ENCODE assay signal across 9 mouse cellular contexts in genomic region chr9:48737911-48738310, GRCm38 (mm10).
DNase-seq lines count a peak whose midpoint lies in the region; ATAC-seq and TF ChIP-seq lines count a peak whose summit lies in the region.
"Had no signal": no experiment of that assay in that cellular context is flagged by ENCODE, and none has a peak within 500 bp of the region (broad histone marks: within the 10 kb centered on the region; RNA-seq: fewer than 3 reads in every experiment).

No protein-coding gene starts in this region.

- 45% methylated on average over 2 of the region's 2 CpGs for WGBS in heart, embryonic 13.5 days
- WGBS in neural tube, embryonic 12.5 days = 23% methylated on average over 2 of the region's 2 CpGs
- WGBS in intestine, postnatal 0 days = 29% methylated on average over 2 of the region's 2 CpGs

- no peak for TF ChIP-seq CTCF in intestine, postnatal 0 days (IDR thresholded peaks at IDR 0.05; ENCODE audit: low read depth)

- no peak for ATAC-seq in heart, embryonic 13.5 days (ENCODE audit: extremely low read depth, insufficient number of reproducible peaks, low FRiP score, low TSS enrichment)
- no peak for ATAC-seq in neural tube, embryonic 12.5 days (ENCODE audit: low FRiP score, low read depth)
- no peak for ATAC-seq in intestine, postnatal 0 days

- H3K27me3 ChIP-seq in heart, embryonic 13.5 days (replicated peaks) = 0 out of 2 replicates have a peak, but pooled peaks cover 4% of the 10 kb centered on the region
- no peaks in the 10 kb centered on the region for H3K27me3 ChIP-seq in neural tube, embryonic 12.5 days (replicated peaks)
- H3K27me3 ChIP-seq in intestine, postnatal 0 days (replicated peaks; ENCODE audit: control insufficient read depth, insufficient read depth, low read length) = no peaks in the 10 kb centered on the region

- no peaks in the 10 kb centered on the region for H3K36me3 ChIP-seq in heart, embryonic 13.5 days
- no peaks in the 10 kb centered on the region for H3K36me3 ChIP-seq in neural tube, embryonic 12.5 days
- no peaks in the 10 kb centered on the region for H3K36me3 ChIP-seq in intestine, postnatal 0 days (ENCODE audit: control insufficient read depth, insufficient read depth)

- H3K27ac ChIP-seq in heart, embryonic 13.5 days (replicated peaks) = peak overlapping the region; percentile 48
- no peak overlapping the region for H3K27ac ChIP-seq in neural tube, embryonic 12.5 days
- peak overlapping the region; percentile 73; the same call in 1 of the 2 replicates for H3K27ac ChIP-seq in intestine, postnatal 0 days (ENCODE audit: low read depth, low read length)
- H3K27ac ChIP-seq: liver, embryonic 14.5 days had no signal

- 0 out of 2 replicates have a peak overlapping the region, but pooled peaks have one; percentile 22 for H3K4me3 ChIP-seq in heart, embryonic 13.5 days
- H3K4me3 ChIP-seq in neural tube, embryonic 12.5 days = no peak overlapping the region
- no peak overlapping the region for H3K4me3 ChIP-seq in intestine, postnatal 0 days (ENCODE audit: low read depth, low read length)

- intact Hi-C loops in heart, postnatal 10 days (cut with DNase I) = loop anchor here (1.0 to 5.0 kb wide), 3 partner anchors 15 to 79 kb away; no protein-coding TSS in a partner anchor

- H3K4me1 ChIP-seq in heart, embryonic 13.5 days = peaks cover 73% of the 10 kb centered on the region
- H3K4me1 ChIP-seq in neural tube, embryonic 12.5 days = peaks cover 67% of the 10 kb centered on the region
- peaks cover 4% of the 10 kb centered on the region; the same call in 1 of the 2 replicates for H3K4me1 ChIP-seq in intestine, postnatal 0 days (replicated peaks; ENCODE audit: control insufficient read depth, insufficient read depth, low read length)

- no peaks in the 10 kb centered on the region for H3K9me3 ChIP-seq in heart, embryonic 13.5 days
- H3K9me3 ChIP-seq in neural tube, embryonic 12.5 days = no peaks in the 10 kb centered on the region
- H3K9me3 ChIP-seq in intestine, postnatal 0 days (ENCODE audit: control insufficient read depth) = no peaks in the 10 kb centered on the region

- no peak for DNase-seq in heart, postnatal 10 days
- no peak for DNase-seq in neural tube, embryonic 10.5 days (ENCODE audit: extremely low spot score, low spot score)
- no peak for DNase-seq in adrenal gland, adult 2 months
- DNase-seq in right cerebral cortex, postnatal 14 days = no peak
- DNase-seq in ovary, postnatal 10 days (ENCODE audit: low spot score) = no peak

- H3K4me2 ChIP-seq in heart, embryonic 13.5 days = peak overlapping the region; percentile 59
- H3K4me2 ChIP-seq in neural tube, embryonic 12.5 days (replicated peaks) = 0 out of 2 replicates have a peak overlapping the region, but pooled peaks have one; percentile 2
- peak overlapping the region; percentile 24; the same call in 1 of the 2 replicates for H3K4me2 ChIP-seq in intestine, postnatal 0 days (replicated peaks; ENCODE audit: low read depth)

- H3K9ac ChIP-seq in heart, embryonic 13.5 days = peak overlapping the region; percentile 47; the same call in 1 of the 2 replicates
- no peak overlapping the region for H3K9ac ChIP-seq in neural tube, embryonic 12.5 days
- no peak overlapping the region for H3K9ac ChIP-seq in intestine, postnatal 0 days (ENCODE audit: low read depth, low read length)
- H3K9ac ChIP-seq: liver, embryonic 14.5 days had no signal

Comparison
In these comparisons a context has a peak if more than half of its experiments do, and no peak if none do; other contexts are left out.
1. H3K4me2 ChIP-seq: peak in every context shown above with its lines; median percentile 59 in heart, embryonic 13.5 days; 24 in intestine, postnatal 0 days; 2 in neural tube, embryonic 12.5 days.